Mouse (Mus musculus): Measurements from ENCODE around the gene Ppox.

GRCm38 (mm10) chr1:171263185-171263611 is 17.8 kb downstream of the Ppox start:
- no peak for TF ChIP-seq POLR2A (IDR thresholded peaks at IDR 0.05; ENCODE audit: insufficient read depth, low read depth, low read length)
- no peak for TF ChIP-seq CTCF (IDR thresholded peaks at IDR 0.05)
- no peak for TF ChIP-seq EP300 (IDR thresholded peaks at IDR 0.05; ENCODE audit: insufficient read depth, low read depth, low read length)

All from heart, adult 2 months (tissue).